ENCODE assay signal across 14 mouse cellular contexts in genomic region chr14:122190527-122190926, GRCm38 (mm10). TPM values are rescaled to one million over a fixed set of nuclear protein-coding genes. Genes with fewer than 3 reads are reported as not detected.
A peak's percentile ranks its signal among the peaks of the same experiment; 100 is the strongest.
DNase-seq lines count a peak whose midpoint lies in the region; ATAC-seq and TF ChIP-seq lines count a peak whose summit lies in the region.
"Had no signal": no experiment of that assay in that cellular context is flagged by ENCODE, and none has a peak within 500 bp of the region (broad histone marks: within the 10 kb centered on the region; RNA-seq: fewer than 3 reads in every experiment).

No protein-coding gene starts in this region.

- 0 out of 2 replicates have a peak, but pooled peaks cover 4% of the 10 kb centered on the region for H3K9me3 ChIP-seq in forebrain, embryonic 13.5 days (replicated peaks)
- H3K9me3 ChIP-seq in forebrain, embryonic 15.5 days: no peaks in the 10 kb centered on the region
- no peaks in the 10 kb centered on the region for H3K9me3 ChIP-seq in hindbrain, embryonic 14.5 days (ENCODE audit: control insufficient read depth, low read length)
- H3K9me3 ChIP-seq in hindbrain, postnatal 0 days (ENCODE audit: low read length): no peaks in the 10 kb centered on the region
- no peaks in the 10 kb centered on the region for H3K9me3 ChIP-seq in midbrain, embryonic 13.5 days
- no peaks in the 10 kb centered on the region for H3K9me3 ChIP-seq in midbrain, embryonic 14.5 days (ENCODE audit: control insufficient read depth, low read length)
- H3K9me3 ChIP-seq: hindbrain, embryonic 12.5 days; liver, embryonic 12.5 days had no signal

- H3K4me3 ChIP-seq in forebrain, embryonic 13.5 days: no peak overlapping the region
- no peak overlapping the region for H3K4me3 ChIP-seq in forebrain, embryonic 15.5 days
- H3K4me3 ChIP-seq in hindbrain, embryonic 14.5 days (replicated peaks; ENCODE audit: low read length): no peak overlapping the region
- H3K4me3 ChIP-seq in hindbrain, postnatal 0 days (ENCODE audit: low read length): no peak overlapping the region
- no peak overlapping the region for H3K4me3 ChIP-seq in midbrain, embryonic 13.5 days (replicated peaks)
- H3K4me3 ChIP-seq in midbrain, embryonic 14.5 days (replicated peaks; ENCODE audit: low read depth, low read length): no peak overlapping the region
- H3K4me3 ChIP-seq: hindbrain, embryonic 12.5 days; limb, embryonic 12.5 days; liver, embryonic 12.5 days had no signal

- H3K36me3 ChIP-seq in forebrain, embryonic 13.5 days (ENCODE audit: poor library complexity, severe bottlenecking): no peaks in the 10 kb centered on the region
- H3K36me3 ChIP-seq in forebrain, embryonic 15.5 days: no peaks in the 10 kb centered on the region
- H3K36me3 ChIP-seq in hindbrain, embryonic 14.5 days (replicated peaks; ENCODE audit: control insufficient read depth, insufficient read depth): no peaks in the 10 kb centered on the region
- no peaks in the 10 kb centered on the region for H3K36me3 ChIP-seq in hindbrain, postnatal 0 days (ENCODE audit: insufficient read depth, low read length)
- H3K36me3 ChIP-seq in midbrain, embryonic 13.5 days: no peaks in the 10 kb centered on the region
- no peaks in the 10 kb centered on the region for H3K36me3 ChIP-seq in midbrain, embryonic 14.5 days (ENCODE audit: control insufficient read depth, insufficient read depth, low read length)
- H3K36me3 ChIP-seq: hindbrain, embryonic 12.5 days; limb, embryonic 12.5 days; liver, embryonic 12.5 days had no signal

- ATAC-seq in forebrain, embryonic 13.5 days: peak; percentile 22; the same call in 1 of the 2 replicates
- no peak for ATAC-seq in forebrain, embryonic 15.5 days (replicated peaks)
- 0 out of 2 replicates have a peak, but pooled peaks have one; percentile 26 for ATAC-seq in hindbrain, embryonic 14.5 days (ENCODE audit: low FRiP score)
- no peak for ATAC-seq in hindbrain, postnatal 0 days
- ATAC-seq in midbrain, embryonic 13.5 days: peak; percentile 28; the same call in 1 of the 2 replicates
- no peak for ATAC-seq in midbrain, embryonic 14.5 days (ENCODE audit: low FRiP score, low TSS enrichment)
- 0 out of 2 replicates have a peak, but pooled peaks have one; percentile 13 for ATAC-seq in megakaryocyte progenitor cell, adult 5-6 weeks (replicated peaks; ENCODE audit: poor library complexity)

- no peak overlapping the region for H3K4me2 ChIP-seq in forebrain, embryonic 13.5 days
- H3K4me2 ChIP-seq in forebrain, embryonic 15.5 days (replicated peaks): no peak overlapping the region
- no peak overlapping the region for H3K4me2 ChIP-seq in hindbrain, embryonic 14.5 days (replicated peaks)
- H3K4me2 ChIP-seq in hindbrain, postnatal 0 days (ENCODE audit: low read depth, low read length): no peak overlapping the region
- H3K4me2 ChIP-seq in midbrain, embryonic 13.5 days (replicated peaks): no peak overlapping the region
- H3K4me2 ChIP-seq in midbrain, embryonic 14.5 days (ENCODE audit: low read length): no peak overlapping the region
- H3K4me2 ChIP-seq: hindbrain, embryonic 12.5 days; limb, embryonic 12.5 days; liver, embryonic 12.5 days had no signal

- H3K27me3 ChIP-seq in forebrain, embryonic 13.5 days: no peaks in the 10 kb centered on the region
- no peaks in the 10 kb centered on the region for H3K27me3 ChIP-seq in forebrain, embryonic 15.5 days
- no peaks in the 10 kb centered on the region for H3K27me3 ChIP-seq in hindbrain, embryonic 14.5 days (ENCODE audit: control insufficient read depth, insufficient read depth, low read length)
- no peaks in the 10 kb centered on the region for H3K27me3 ChIP-seq in hindbrain, postnatal 0 days (ENCODE audit: insufficient read depth, low read length)
- no peaks in the 10 kb centered on the region for H3K27me3 ChIP-seq in midbrain, embryonic 13.5 days
- no peaks in the 10 kb centered on the region for H3K27me3 ChIP-seq in midbrain, embryonic 14.5 days (ENCODE audit: control insufficient read depth, insufficient read depth, low read length)
- H3K27me3 ChIP-seq: hindbrain, embryonic 12.5 days; liver, embryonic 12.5 days; Patski had no signal

- no peaks in the 10 kb centered on the region for H3K4me1 ChIP-seq in forebrain, embryonic 13.5 days
- H3K4me1 ChIP-seq in forebrain, embryonic 15.5 days: no peaks in the 10 kb centered on the region
- H3K4me1 ChIP-seq in hindbrain, embryonic 14.5 days (replicated peaks; ENCODE audit: control insufficient read depth, insufficient read depth, low read length): no peaks in the 10 kb centered on the region
- H3K4me1 ChIP-seq in hindbrain, postnatal 0 days (ENCODE audit: insufficient read depth, low read length): no peaks in the 10 kb centered on the region
- H3K4me1 ChIP-seq in midbrain, embryonic 13.5 days (replicated peaks): no peaks in the 10 kb centered on the region
- no peaks in the 10 kb centered on the region for H3K4me1 ChIP-seq in midbrain, embryonic 14.5 days (ENCODE audit: control insufficient read depth, insufficient read depth, low read length)
- H3K4me1 ChIP-seq: hindbrain, embryonic 12.5 days; liver, embryonic 12.5 days had no signal

- TF ChIP-seq CTCF in hindbrain, postnatal 0 days (IDR thresholded peaks at IDR 0.05; ENCODE audit: low read depth): no peak

- WGBS in forebrain, embryonic 13.5 days: 17% methylated on average over 2 of the region's 2 CpGs
- WGBS in forebrain, embryonic 15.5 days: 29% methylated on average over 2 of the region's 2 CpGs
- 17% methylated on average over 2 of the region's 2 CpGs for WGBS in hindbrain, embryonic 14.5 days
- WGBS in hindbrain, postnatal 0 days: 21% methylated on average over 2 of the region's 2 CpGs
- WGBS in midbrain, embryonic 13.5 days: 21% methylated on average over 2 of the region's 2 CpGs
- 28% methylated on average over 2 of the region's 2 CpGs for WGBS in midbrain, embryonic 14.5 days

- no peak overlapping the region for H3K9ac ChIP-seq in forebrain, embryonic 13.5 days
- H3K9ac ChIP-seq in forebrain, embryonic 15.5 days (replicated peaks): no peak overlapping the region
- H3K9ac ChIP-seq in hindbrain, embryonic 14.5 days: no peak overlapping the region
- H3K9ac ChIP-seq in hindbrain, postnatal 0 days (replicated peaks; ENCODE audit: low read length): no peak overlapping the region
- no peak overlapping the region for H3K9ac ChIP-seq in midbrain, embryonic 13.5 days (replicated peaks)
- no peak overlapping the region for H3K9ac ChIP-seq in midbrain, embryonic 14.5 days (replicated peaks; ENCODE audit: low read length)
- H3K9ac ChIP-seq: hindbrain, embryonic 12.5 days; limb, embryonic 12.5 days; liver, embryonic 12.5 days; liver, postnatal 0 days had no signal

- no peak overlapping the region for H3K27ac ChIP-seq in forebrain, embryonic 13.5 days
- no peak overlapping the region for H3K27ac ChIP-seq in forebrain, embryonic 15.5 days (replicated peaks)
- no peak overlapping the region for H3K27ac ChIP-seq in hindbrain, embryonic 14.5 days
- no peak overlapping the region for H3K27ac ChIP-seq in hindbrain, postnatal 0 days
- H3K27ac ChIP-seq in midbrain, embryonic 13.5 days: no peak overlapping the region
- H3K27ac ChIP-seq in midbrain, embryonic 14.5 days (replicated peaks; ENCODE audit: low read depth, low read length): no peak overlapping the region
- H3K27ac ChIP-seq: hindbrain, embryonic 12.5 days; limb, embryonic 12.5 days; liver, embryonic 12.5 days had no signal

- DNase-seq in hindbrain, embryonic 14.5 days (ENCODE audit: low spot score): no peak
- DNase-seq in hindbrain, postnatal 0 days (ENCODE audit: low spot score): no peak
- DNase-seq in midbrain, embryonic 14.5 days: no peak
- DNase-seq in layer of hippocampus, postnatal 10 days (ENCODE audit: low spot score in 2 of 2): no peak
- DNase-seq: layer of hippocampus, adult 9-11 months had no signal

RNA-seq across cellular contexts. Expression of gene Clybl, which starts 9.0 kb away (rescaled TPM):
- 21.0 and 22.9 TPM in 2 replicates for polyA plus RNA-seq in forebrain, embryonic 13.5 days (2015; fragmentation: Nextera tagmentation; extraction: Ambion mirVana)
- polyA plus RNA-seq in forebrain, embryonic 15.5 days (2015; fragmentation: Nextera tagmentation; extraction: Ambion mirVana): 10.5 and 12.4 TPM in 2 replicates
- polyA plus RNA-seq in hindbrain, embryonic 14.5 days (2014; fragmentation: Nextera tagmentation; extraction: Ambion mirVana): 13.1 and 16.3 TPM in 2 replicates
- total RNA-seq in hindbrain, postnatal 0 days (2014; rRNA removed): 13.3 and 17.4 TPM in 2 replicates
- polyA plus RNA-seq in hindbrain, postnatal 0 days (2015; fragmentation: Nextera tagmentation; extraction: Ambion mirVana): 26.7 and 29.9 TPM in 2 replicates
- polyA plus RNA-seq in midbrain, embryonic 13.5 days (2015; fragmentation: Nextera tagmentation; extraction: Ambion mirVana): 23.9 and 24.1 TPM in 2 replicates
- 12.8 and 17.2 TPM in 2 replicates for polyA plus RNA-seq in midbrain, embryonic 14.5 days (2014; fragmentation: Nextera tagmentation; extraction: Ambion mirVana)
- total RNA-seq in megakaryocyte progenitor cell, adult 5-6 weeks (2015): 30.4 and 31.5 TPM in 2 replicates
- 6.8 and 8.5 TPM in 2 replicates for total RNA-seq in megakaryocyte progenitor cell, adult 5-6 weeks (2017)
- 10 to 100 TPM; 22.5 to 24.1 TPM for total RNA-seq in layer of hippocampus, postnatal 10 days (2021)

Comparison
In these comparisons a context has a peak if more than half of its experiments do, and no peak if none do; other contexts are left out.
1. ATAC-seq: peak in forebrain, embryonic 13.5 days (single experiment), hindbrain, embryonic 14.5 days (single experiment), midbrain, embryonic 13.5 days (single experiment) and megakaryocyte progenitor cell, adult 5-6 weeks (single experiment); none in forebrain, embryonic 15.5 days (single experiment), hindbrain, postnatal 0 days (single experiment) and midbrain, embryonic 14.5 days (single experiment).